Mouse (Mus musculus): ENCODE data around the gene Dohh. TPM values are rescaled to one million over a fixed set of nuclear protein-coding genes. Genes with fewer than 3 reads are reported as not detected.

The Dohh gene
- polyA plus RNA-seq, 1 experiment = 79.2 TPM

DNA sequence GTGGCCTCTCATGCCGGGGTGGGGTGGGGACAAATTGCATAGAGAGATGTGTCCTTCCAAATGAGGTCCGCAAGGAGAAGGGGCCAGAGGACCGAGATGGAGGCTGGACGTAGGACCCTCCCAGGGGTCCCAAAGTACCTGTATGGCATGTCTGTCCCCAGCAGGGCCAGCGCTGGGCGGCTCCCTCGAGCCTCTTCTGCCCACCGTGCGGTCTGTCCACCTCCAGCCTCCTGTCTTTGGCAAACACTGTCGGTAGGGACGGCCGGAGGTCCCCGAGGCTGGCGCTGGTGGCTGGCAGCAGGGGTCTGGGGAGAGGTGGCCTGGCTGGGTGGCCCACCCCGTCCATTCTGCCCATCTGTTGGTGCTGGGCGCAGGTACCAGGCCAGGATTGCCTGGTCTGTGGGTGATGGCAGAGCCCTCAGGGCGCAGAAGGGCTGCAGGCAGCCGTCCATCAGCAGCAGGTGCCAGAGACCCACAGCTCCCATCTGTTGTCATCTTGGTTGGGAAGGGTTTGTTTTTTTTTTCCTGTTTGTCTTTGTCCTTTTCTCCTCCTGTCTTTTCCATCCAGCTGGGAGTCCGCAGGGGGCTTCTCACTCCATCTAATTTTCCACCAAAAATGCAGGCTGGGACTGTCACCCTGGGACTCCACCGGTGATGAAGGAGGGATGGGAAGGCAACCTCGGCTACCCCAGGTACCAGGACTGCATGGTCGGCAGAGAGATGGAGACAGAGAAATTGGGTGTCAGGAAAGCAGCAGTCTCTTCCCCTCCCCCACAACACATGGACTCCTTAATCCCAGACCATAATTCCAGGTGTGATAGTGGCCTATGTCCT lies 16.4 kb downstream of the Dohh start:
- Histone ChIP-seq H3K4me3 (replicated peaks; ENCODE audit: extremely low read depth, low read depth, low read length) (no peak overlapping the region), H3K4me1 (ENCODE audit: control insufficient read depth, insufficient read depth, low read length) (peaks cover 30% of the 10 kb centered on the region)
- TF ChIP-seq POLR2A (IDR thresholded peaks at IDR 0.05; ENCODE audit: borderline replicate concordance, extremely low read depth, low read depth, low read length) (no peak), CTCF (IDR thresholded peaks at IDR 0.05; ENCODE audit: insufficient read depth, low read length) (no peak)
- DNase-seq = no peak
- WGBS = 68% methylated on average over 22 of the region's 22 CpGs

DNA sequence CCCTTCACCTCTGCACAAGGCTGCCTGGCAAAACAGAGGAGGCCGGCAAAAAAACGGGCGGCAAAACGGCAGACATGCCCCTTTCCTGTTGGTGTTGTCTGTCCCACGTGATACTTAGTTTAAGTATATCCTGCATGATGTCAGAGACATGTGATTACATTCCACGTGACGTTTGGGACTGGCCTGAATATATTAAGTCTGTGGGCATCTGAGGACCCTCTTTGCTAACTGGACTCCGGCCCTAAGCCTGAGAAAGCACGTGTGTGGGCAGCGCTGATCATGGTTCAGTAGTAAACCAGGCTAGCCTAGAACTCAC lies 16.9 kb downstream of the Dohh start:
- H3K4me1 ChIP-seq (ENCODE audit: control insufficient read depth, insufficient read depth, low read length) = peaks cover 31% of the 10 kb centered on the region
- DNase-seq = no peak
- TF ChIP-seq CTCF (IDR thresholded peaks at IDR 0.05; ENCODE audit: insufficient read depth, low read length) = no peak
- TF ChIP-seq POLR2A (IDR thresholded peaks at IDR 0.05; ENCODE audit: borderline replicate concordance, extremely low read depth, low read depth, low read length) = no peak
- H3K4me3 ChIP-seq (replicated peaks; ENCODE audit: extremely low read depth, low read depth, low read length) = no peak overlapping the region
- WGBS = 46% methylated on average over 10 of the region's 10 CpGs

DNA sequence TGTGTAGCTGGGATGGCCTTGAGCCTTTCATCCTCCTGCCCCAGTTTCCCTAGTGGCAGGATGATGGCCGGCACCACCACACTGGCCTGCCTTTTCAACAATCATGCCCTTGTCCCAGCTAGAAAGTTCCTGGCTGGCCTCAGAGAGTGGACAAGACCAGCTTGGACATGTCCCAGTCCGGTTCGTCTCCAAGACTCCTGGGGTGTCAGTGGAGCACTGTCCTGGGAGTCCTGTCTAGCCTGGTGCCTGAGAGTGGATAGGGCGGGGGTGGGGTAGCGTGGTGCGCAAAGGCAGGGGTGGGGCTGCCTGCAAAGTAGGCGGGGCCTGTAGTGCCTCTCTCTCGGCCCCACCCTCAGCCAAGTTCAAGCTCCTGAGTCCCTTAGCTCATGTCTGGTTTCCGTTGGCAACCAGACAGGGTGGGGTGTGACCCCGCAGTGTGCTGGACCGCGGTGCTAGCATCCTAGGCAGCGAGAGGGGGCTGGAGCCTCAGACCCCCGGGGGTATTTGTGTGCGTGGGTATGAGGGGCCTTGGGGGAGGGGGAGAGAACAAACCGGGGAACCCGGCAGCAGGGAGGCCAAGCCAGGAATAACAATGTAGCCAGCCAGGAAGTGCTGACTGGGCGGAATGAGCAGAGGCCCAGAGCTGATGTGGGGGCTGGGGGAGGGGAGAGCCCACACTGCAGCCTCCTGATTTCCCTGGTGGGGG lies 17.4 kb downstream of the Dohh start:
- H3K4me1 ChIP-seq (ENCODE audit: control insufficient read depth, insufficient read depth, low read length) = peaks cover 34% of the 10 kb centered on the region
- no peak overlapping the region for H3K4me3 ChIP-seq (replicated peaks; ENCODE audit: extremely low read depth, low read depth, low read length)
- 11% methylated on average over 18 of the region's 18 CpGs for WGBS
- TF ChIP-seq CTCF (IDR thresholded peaks at IDR 0.05; ENCODE audit: insufficient read depth, low read length) (no peak), POLR2A (IDR thresholded peaks at IDR 0.05; ENCODE audit: borderline replicate concordance, extremely low read depth, low read depth, low read length) (no peak)
- peak; percentile 60 for DNase-seq

DNA sequence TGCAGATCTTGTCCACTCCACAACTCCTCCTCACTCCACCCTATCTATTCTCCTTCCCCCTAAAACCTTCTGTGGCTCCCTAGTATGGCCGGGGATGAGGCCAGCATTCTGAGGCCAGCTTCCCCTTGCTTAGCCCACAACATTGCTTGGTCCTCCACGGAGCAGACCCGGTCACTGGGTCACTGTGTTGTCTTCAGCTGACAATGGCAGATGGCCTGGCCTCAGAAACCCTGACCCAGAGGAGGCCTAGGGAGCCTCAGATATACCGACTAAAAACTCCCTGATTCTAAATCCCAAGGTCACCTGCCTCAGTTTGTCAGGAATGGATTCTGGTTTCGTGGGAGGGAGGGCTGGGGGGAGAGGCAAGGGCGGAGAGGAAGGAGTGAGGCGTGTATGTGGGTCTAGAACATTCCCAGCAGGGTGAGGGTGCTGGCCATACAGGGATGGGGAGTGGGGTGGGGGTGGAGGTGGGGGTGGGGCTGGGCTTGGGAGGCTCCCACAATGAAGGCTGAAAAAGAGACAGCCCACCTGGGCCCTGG lies 18.1 kb downstream of the Dohh start:
- no peak for DNase-seq
- TF ChIP-seq POLR2A (IDR thresholded peaks at IDR 0.05; ENCODE audit: borderline replicate concordance, extremely low read depth, low read depth, low read length) = no peak
- no peak for TF ChIP-seq CTCF (IDR thresholded peaks at IDR 0.05; ENCODE audit: insufficient read depth, low read length)
- Histone ChIP-seq H3K4me1 (ENCODE audit: control insufficient read depth, insufficient read depth, low read length) (peaks cover 38% of the 10 kb centered on the region), H3K4me3 (replicated peaks; ENCODE audit: extremely low read depth, low read depth, low read length) (no peak overlapping the region)
- WGBS = 40% methylated on average over 7 of the region's 7 CpGs

DNA sequence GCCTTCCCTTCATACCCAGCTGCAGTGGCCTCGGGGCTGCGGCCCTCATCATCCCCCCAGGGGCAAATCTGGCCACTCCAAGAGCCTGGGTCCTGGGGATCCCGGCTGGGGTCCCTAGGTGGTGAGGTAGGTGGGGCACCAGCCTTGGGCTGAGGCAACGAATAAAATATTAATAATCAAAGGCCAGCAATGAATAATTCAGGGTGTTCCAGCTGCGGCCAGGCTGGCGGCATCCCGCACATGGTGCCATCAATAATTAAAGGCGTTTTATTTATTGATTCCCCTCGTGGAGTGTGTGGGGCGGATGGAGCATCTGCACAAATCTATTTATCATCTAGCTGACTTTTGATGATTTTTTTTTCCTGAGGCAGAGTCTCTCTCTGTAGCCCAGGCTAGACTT lies 19.3 kb downstream of the Dohh start:
- 79% methylated on average over 10 of the region's 10 CpGs for WGBS
- no peak for DNase-seq
- peaks cover 49% of the 10 kb centered on the region for H3K4me1 ChIP-seq (ENCODE audit: control insufficient read depth, insufficient read depth, low read length)
- H3K4me3 ChIP-seq (replicated peaks; ENCODE audit: extremely low read depth, low read depth, low read length) = no peak overlapping the region
- TF ChIP-seq POLR2A (IDR thresholded peaks at IDR 0.05; ENCODE audit: borderline replicate concordance, extremely low read depth, low read depth, low read length) (no peak), CTCF (IDR thresholded peaks at IDR 0.05; ENCODE audit: insufficient read depth, low read length) (no peak)

DNA sequence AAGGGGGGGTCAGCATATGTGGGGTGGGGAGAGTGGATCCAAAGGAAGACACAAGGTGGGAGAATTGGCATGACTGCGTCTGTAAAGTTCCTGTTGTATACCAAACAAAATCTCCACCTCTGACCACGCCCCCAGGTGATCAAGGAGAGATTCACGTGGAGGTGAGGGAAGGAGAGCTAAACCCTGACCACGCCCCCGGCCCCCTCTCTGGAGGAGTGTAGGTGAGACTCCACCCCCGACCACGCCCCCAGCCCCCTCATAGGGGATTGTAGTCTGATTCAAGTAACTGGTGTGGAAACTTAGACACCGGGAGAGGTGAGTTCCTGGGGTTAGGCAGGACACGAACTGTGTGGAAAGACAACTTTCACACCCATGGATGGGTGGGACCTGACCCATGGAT lies 19.9 kb downstream of the Dohh start:
- H3K4me3 ChIP-seq (replicated peaks; ENCODE audit: extremely low read depth, low read depth, low read length) = no peak overlapping the region
- WGBS = 45% methylated on average over 9 of the region's 9 CpGs
- DNase-seq = no peak
- peaks cover 55% of the 10 kb centered on the region for H3K4me1 ChIP-seq (ENCODE audit: control insufficient read depth, insufficient read depth, low read length)
- TF ChIP-seq CTCF (IDR thresholded peaks at IDR 0.05; ENCODE audit: insufficient read depth, low read length) (no peak), POLR2A (IDR thresholded peaks at IDR 0.05; ENCODE audit: borderline replicate concordance, extremely low read depth, low read depth, low read length) (no peak)

DNA sequence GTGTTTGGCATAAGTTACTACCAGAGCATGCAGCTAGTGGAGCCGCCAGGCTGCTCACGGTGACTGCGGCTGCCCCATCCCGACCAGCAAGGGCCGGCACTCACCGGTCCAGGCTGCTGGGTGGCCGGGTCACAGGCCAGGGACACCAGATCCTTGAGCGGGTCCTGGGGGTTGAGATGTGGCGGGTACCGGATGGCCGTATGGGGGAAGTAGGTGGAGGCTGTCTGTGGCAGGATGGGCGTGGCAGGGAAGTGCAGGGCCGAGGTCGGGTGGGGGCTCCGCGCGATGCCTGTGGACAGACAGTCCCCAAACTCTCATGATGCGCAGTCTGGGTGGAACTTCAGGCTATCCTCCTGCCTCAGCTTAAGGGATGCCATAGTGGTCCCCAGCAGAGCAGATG lies 20.5 kb downstream of the Dohh start:
- TF ChIP-seq CTCF (IDR thresholded peaks at IDR 0.05; ENCODE audit: insufficient read depth, low read length) (no peak), POLR2A (IDR thresholded peaks at IDR 0.05; ENCODE audit: borderline replicate concordance, extremely low read depth, low read depth, low read length) (no peak)
- WGBS = 40% methylated on average over 18 of the region's 18 CpGs
- Histone ChIP-seq H3K4me3 (replicated peaks; ENCODE audit: extremely low read depth, low read depth, low read length) (no peak overlapping the region), H3K4me1 (ENCODE audit: control insufficient read depth, insufficient read depth, low read length) (peaks cover 60% of the 10 kb centered on the region)
- DNase-seq = peak; percentile 30

DNA sequence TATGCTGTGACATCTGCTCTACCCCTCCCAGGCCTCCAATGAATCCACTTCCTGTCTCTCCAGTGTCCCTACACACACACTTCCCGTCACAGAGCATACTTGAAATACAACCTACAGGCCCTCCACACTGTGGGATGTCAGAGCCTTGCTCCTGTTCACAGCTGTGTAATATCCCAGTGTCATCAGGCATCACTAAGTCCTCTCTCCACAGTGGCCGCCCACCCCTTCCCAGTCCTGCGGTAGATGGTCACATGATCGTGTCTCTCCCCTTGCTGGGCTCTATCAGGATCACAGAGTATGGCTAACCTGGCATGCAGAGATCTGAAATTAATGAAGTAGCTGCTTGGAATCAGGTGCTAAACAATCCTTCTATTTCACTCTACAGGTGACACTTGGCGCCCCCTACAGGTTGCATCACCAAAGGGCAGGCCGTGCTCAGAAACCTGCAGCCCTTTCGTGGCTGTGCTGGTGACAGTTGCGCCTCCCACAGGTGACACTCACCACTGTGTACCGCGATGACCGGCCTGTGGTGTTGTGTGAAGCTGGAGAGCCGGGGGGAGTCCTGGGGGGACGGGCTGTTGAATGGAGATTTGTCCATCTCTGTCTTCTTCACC lies 21.5 kb downstream of the Dohh start:
- WGBS = 48% methylated on average over 13 of the region's 13 CpGs
- Histone ChIP-seq H3K4me1 (ENCODE audit: control insufficient read depth, insufficient read depth, low read length) (peaks cover 69% of the 10 kb centered on the region), H3K4me3 (replicated peaks; ENCODE audit: extremely low read depth, low read depth, low read length) (no peak overlapping the region)
- TF ChIP-seq CTCF (IDR thresholded peaks at IDR 0.05; ENCODE audit: insufficient read depth, low read length) = peak; percentile 65
- TF ChIP-seq POLR2A (IDR thresholded peaks at IDR 0.05; ENCODE audit: borderline replicate concordance, extremely low read depth, low read depth, low read length) = no peak
- DNase-seq = peak; percentile 64

All from lung, adult 2 months (tissue).